Mouse (Mus musculus) liver, embryonic 14.5 days (tissue): ENCODE measurements around the gene Smim14.

ENCODE experiments used
- CTCF ChIP-seq: IDR thresholded peaks from 2 replicates; pipeline ENCODE4 v1.5.1; 2016; ENCODE audit warnings: antibody characterized with exemption, low read depth, control low read depth
- EP300 ChIP-seq: IDR thresholded peaks from 2 replicates; pipeline ENCODE4 v1.6.1; 2016; ENCODE audit warnings: antibody characterized with exemption, low read depth

GRCm38 (mm10) chr5:65478224-65478623 is 58.8 kb downstream of the Smim14 start:
- TF ChIP-seq CTCF = peak; percentile 34; the same call in 1 of the 2 replicates
- no peak for TF ChIP-seq EP300
